9 mouse cellular contexts compared by ENCODE assay signal in genomic region chr2:110204705-110205318, GRCm38 (mm10).
A peak's percentile ranks its signal among the peaks of the same experiment; 100 is the strongest.
ATAC-seq and TF ChIP-seq lines count a peak whose summit lies in the region.
"Had no signal": no experiment of that assay in that cellular context is flagged by ENCODE, and none has a peak within 500 bp of the region (broad histone marks: within the 10 kb centered on the region; RNA-seq: fewer than 3 reads in every experiment).

No protein-coding gene starts in this region.

- TF ChIP-seq CTCF in bone marrow macrophage, adult 2 months (IDR thresholded peaks at IDR 0.05; ENCODE audit: low read depth, low read length), result peak; percentile 89
- peak; percentile 76; the same call in 1 of the 2 replicates for TF ChIP-seq CTCF in embryonic fibroblast, embryonic 13.5 days (IDR thresholded peaks at IDR 0.05; ENCODE audit: borderline replicate concordance, insufficient read depth, low read length)
- peak; percentile 72; the same call in 1 of the 2 replicates for TF ChIP-seq CTCF in testis, adult 2 months (IDR thresholded peaks at IDR 0.05; ENCODE audit: control insufficient read depth, insufficient read depth, insufficient replicate concordance, low read depth, low read length)

- H3K4me1 ChIP-seq in bone marrow macrophage, adult 2 months (ENCODE audit: control insufficient read depth, insufficient read depth, low read length), result no peaks in the 10 kb centered on the region
- H3K4me1 ChIP-seq in embryonic fibroblast, embryonic 13.5 days (ENCODE audit: control insufficient read depth, insufficient read depth, low read length), result no peaks in the 10 kb centered on the region
- peaks cover 8% of the 10 kb centered on the region for H3K4me1 ChIP-seq in heart, embryonic 11.5 days (ENCODE audit: control insufficient read depth, insufficient read depth, low read length)
- peaks cover 8% of the 10 kb centered on the region for H3K4me1 ChIP-seq in kidney, embryonic 15.5 days
- peaks cover 11% of the 10 kb centered on the region; the same call in 1 of the 2 replicates for H3K4me1 ChIP-seq in limb, embryonic 13.5 days
- 0 out of 2 replicates have a peak, but pooled peaks cover 3% of the 10 kb centered on the region for H3K4me1 ChIP-seq in midbrain, embryonic 16.5 days (ENCODE audit: control insufficient read depth, insufficient read depth, low read length)
- H3K4me1 ChIP-seq in testis, adult 2 months (ENCODE audit: control insufficient read depth, insufficient read depth, low read length), result no peaks in the 10 kb centered on the region
- H3K4me1 ChIP-seq: embryonic facial prominence, embryonic 12.5 days had no signal

- ATAC-seq in CD4-positive, CD25-positive, alpha-beta regulatory T cell, adult 4 months, result peak; percentile 63
- no peak for ATAC-seq in heart, embryonic 11.5 days (replicated peaks; ENCODE audit: insufficient number of reproducible peaks, low FRiP score, low TSS enrichment)
- 0 out of 2 replicates have a peak, but pooled peaks have one; percentile 56 for ATAC-seq in kidney, embryonic 15.5 days (replicated peaks; ENCODE audit: low FRiP score)
- ATAC-seq in limb, embryonic 13.5 days (ENCODE audit: low FRiP score, low read depth), result peak; percentile 69; the same call in 1 of the 2 replicates
- ATAC-seq in midbrain, embryonic 16.5 days, result peak; percentile 72; the same call in 1 of the 2 replicates

- 10% methylated on average over 14 of the region's 14 CpGs for WGBS in heart, embryonic 11.5 days (ENCODE audit: insufficient replicate concordance)
- WGBS in kidney, embryonic 15.5 days, result 9% methylated on average over 14 of the region's 14 CpGs
- 8% methylated on average over 14 of the region's 14 CpGs for WGBS in limb, embryonic 13.5 days
- WGBS in midbrain, embryonic 16.5 days, result 9% methylated on average over 14 of the region's 14 CpGs

- TF ChIP-seq POLR2A in bone marrow macrophage, adult 2 months (IDR thresholded peaks at IDR 0.05; ENCODE audit: borderline replicate concordance, low read depth, low read length), result no peak
- no peak for TF ChIP-seq POLR2A in embryonic fibroblast, embryonic 13.5 days (IDR thresholded peaks at IDR 0.05; ENCODE audit: low read depth, low read length)
- no peak for TF ChIP-seq POLR2A in testis, adult 2 months (IDR thresholded peaks at IDR 0.05; ENCODE audit: control insufficient read depth, low read depth, low read length)

- no peak overlapping the region for H3K4me3 ChIP-seq in bone marrow macrophage, adult 2 months (ENCODE audit: insufficient read depth, low read length)
- no peak overlapping the region for H3K4me3 ChIP-seq in embryonic fibroblast, embryonic 13.5 days (ENCODE audit: insufficient read depth, low read length)
- no peak overlapping the region for H3K4me3 ChIP-seq in heart, embryonic 11.5 days (ENCODE audit: low read depth, low read length)
- no peak overlapping the region for H3K4me3 ChIP-seq in kidney, embryonic 15.5 days (replicated peaks)
- no peak overlapping the region for H3K4me3 ChIP-seq in limb, embryonic 13.5 days
- no peak overlapping the region for H3K4me3 ChIP-seq in midbrain, embryonic 16.5 days (ENCODE audit: low read depth, low read length)
- H3K4me3 ChIP-seq in testis, adult 2 months (ENCODE audit: control insufficient read depth, low read depth, low read length), result no peak overlapping the region
- H3K4me3 ChIP-seq: embryonic facial prominence, embryonic 12.5 days had no signal

- H3K27me3 ChIP-seq in heart, embryonic 11.5 days (ENCODE audit: control insufficient read depth, insufficient read depth, low read length), result no peaks in the 10 kb centered on the region
- no peaks in the 10 kb centered on the region for H3K27me3 ChIP-seq in kidney, embryonic 15.5 days
- H3K27me3 ChIP-seq in limb, embryonic 13.5 days, result no peaks in the 10 kb centered on the region
- H3K27me3 ChIP-seq in midbrain, embryonic 16.5 days (ENCODE audit: control insufficient read depth, insufficient read depth, low read depth, low read length), result no peaks in the 10 kb centered on the region; the same call in 1 of the 2 replicates
- H3K27me3 ChIP-seq in testis, adult 2 months (ENCODE audit: control insufficient read depth, insufficient read depth, low read length), result no peaks in the 10 kb centered on the region
- H3K27me3 ChIP-seq: embryonic facial prominence, embryonic 12.5 days had no signal

- no peaks in the 10 kb centered on the region for H3K36me3 ChIP-seq in heart, embryonic 11.5 days (ENCODE audit: control insufficient read depth, insufficient read depth, low read length)
- no peaks in the 10 kb centered on the region for H3K36me3 ChIP-seq in kidney, embryonic 15.5 days
- H3K36me3 ChIP-seq in limb, embryonic 13.5 days, result no peaks in the 10 kb centered on the region
- no peaks in the 10 kb centered on the region for H3K36me3 ChIP-seq in midbrain, embryonic 16.5 days (ENCODE audit: control insufficient read depth, insufficient read depth, low read length)
- no peaks in the 10 kb centered on the region for H3K36me3 ChIP-seq in testis, adult 2 months (ENCODE audit: control insufficient read depth, insufficient read depth, low read length)
- H3K36me3 ChIP-seq: embryonic facial prominence, embryonic 12.5 days had no signal

- H3K27ac ChIP-seq in bone marrow macrophage, adult 2 months (ENCODE audit: insufficient read depth, low read depth, low read length), result no peak overlapping the region
- H3K27ac ChIP-seq in embryonic fibroblast, embryonic 13.5 days (ENCODE audit: insufficient read depth, low read length), result no peak overlapping the region
- H3K27ac ChIP-seq in heart, embryonic 11.5 days (ENCODE audit: low read depth, low read length), result no peak overlapping the region
- peak overlapping the region; percentile 72 for H3K27ac ChIP-seq in kidney, embryonic 15.5 days
- no peak overlapping the region for H3K27ac ChIP-seq in limb, embryonic 13.5 days
- H3K27ac ChIP-seq in midbrain, embryonic 16.5 days (ENCODE audit: low read length), result no peak overlapping the region
- H3K27ac ChIP-seq in testis, adult 2 months (ENCODE audit: control insufficient read depth, insufficient read depth, low read depth, low read length), result no peak overlapping the region
- H3K27ac ChIP-seq: embryonic facial prominence, embryonic 12.5 days had no signal

- no peaks in the 10 kb centered on the region for H3K9me3 ChIP-seq in heart, embryonic 11.5 days (replicated peaks; ENCODE audit: control insufficient read depth, low read length)
- no peaks in the 10 kb centered on the region for H3K9me3 ChIP-seq in kidney, embryonic 15.5 days (replicated peaks)
- no peaks in the 10 kb centered on the region for H3K9me3 ChIP-seq in limb, embryonic 13.5 days
- no peaks in the 10 kb centered on the region for H3K9me3 ChIP-seq in midbrain, embryonic 16.5 days (replicated peaks; ENCODE audit: control insufficient read depth, low read length, poor library complexity, severe bottlenecking)
- H3K9me3 ChIP-seq: embryonic facial prominence, embryonic 12.5 days had no signal

- H3K4me2 ChIP-seq in heart, embryonic 11.5 days, result peak overlapping the region; percentile 53
- H3K4me2 ChIP-seq in kidney, embryonic 15.5 days, result peak overlapping the region; percentile 42
- H3K4me2 ChIP-seq in limb, embryonic 13.5 days (replicated peaks), result peak overlapping the region; percentile 40; the same call in 1 of the 2 replicates
- peak overlapping the region; percentile 42; the same call in 1 of the 2 replicates for H3K4me2 ChIP-seq in midbrain, embryonic 16.5 days (ENCODE audit: low read length)
- H3K4me2 ChIP-seq: embryonic facial prominence, embryonic 12.5 days had no signal

- H3K9ac ChIP-seq in heart, embryonic 11.5 days (ENCODE audit: low read depth, low read length), result no peak overlapping the region
- H3K9ac ChIP-seq in kidney, embryonic 15.5 days, result no peak overlapping the region
- 0 out of 2 replicates have a peak overlapping the region, but pooled peaks have one; percentile 43 for H3K9ac ChIP-seq in limb, embryonic 13.5 days
- no peak overlapping the region for H3K9ac ChIP-seq in midbrain, embryonic 16.5 days (ENCODE audit: low read depth, low read length)
- H3K9ac ChIP-seq: embryonic facial prominence, embryonic 12.5 days had no signal
